Mouse (Mus musculus): Measurements from ENCODE around the gene Nostrin. TPM values are rescaled to one million over a fixed set of nuclear protein-coding genes. Genes with fewer than 3 reads are reported as not detected.

Nostrin gene
- total RNA-seq, 1 experiment, result 2.5 TPM

GRCm38 (mm10) chr2:69134186-69134585 lies 1.4 kb upstream of the Nostrin start:
- TF ChIP-seq ZNF384 (IDR thresholded peaks at IDR 0.05; ENCODE audit: low read depth, low read length) (no peak), ZC3H11A (IDR thresholded peaks at IDR 0.05; ENCODE audit: borderline replicate concordance, low read depth, low read length) (no peak), HCFC1 (IDR thresholded peaks at IDR 0.05; ENCODE audit: borderline replicate concordance, insufficient read depth, low read length) (no peak), CHD2 (IDR thresholded peaks at IDR 0.05; ENCODE audit: low read depth, low read length) (no peak), MAFK (IDR thresholded peaks at IDR 0.05; ENCODE audit: insufficient read depth, low read depth, low read length) (no peak)
- DNase-seq (ENCODE audit: low read depth, low spot score), result no peak
- in situ Hi-C loops (cut with MboI; ENCODE audit: low sequenced_read_pairs in 2 of 2, unreplicated experiment in 2 of 2), result no loop called here
- no peak overlapping the region for H3K9ac ChIP-seq (ENCODE audit: insufficient read depth, low read depth, low read length, poor library complexity, severe bottlenecking)
- H3K27ac ChIP-seq (ENCODE audit: insufficient read depth, low read depth, low read length, poor library complexity, severe bottlenecking), result no peak overlapping the region
- no peaks in the 10 kb centered on the region for H3K36me3 ChIP-seq (ENCODE audit: control insufficient read depth, insufficient read depth, low read length, poor library complexity, severe bottlenecking)
- H3K4me1 ChIP-seq (ENCODE audit: control insufficient read depth in 2 of 2, insufficient read depth in 2 of 2, low read length in 2 of 2, poor library complexity in 1 of 2), result peaks cover 3 to 8% of the 10 kb centered on the region in 2 experiments; a peak in 2 of 4 replicates
- H3K4me3 ChIP-seq (ENCODE audit: insufficient read depth in 1 of 2, low read depth in 1 of 2, low read length in 2 of 2, poor library complexity in 1 of 2, severe bottlenecking in 1 of 2), result no peak overlapping the region
- no peaks in the 10 kb centered on the region for H3K9me3 ChIP-seq (ENCODE audit: control insufficient read depth, insufficient read depth, low read depth, low read length)

DNA sequence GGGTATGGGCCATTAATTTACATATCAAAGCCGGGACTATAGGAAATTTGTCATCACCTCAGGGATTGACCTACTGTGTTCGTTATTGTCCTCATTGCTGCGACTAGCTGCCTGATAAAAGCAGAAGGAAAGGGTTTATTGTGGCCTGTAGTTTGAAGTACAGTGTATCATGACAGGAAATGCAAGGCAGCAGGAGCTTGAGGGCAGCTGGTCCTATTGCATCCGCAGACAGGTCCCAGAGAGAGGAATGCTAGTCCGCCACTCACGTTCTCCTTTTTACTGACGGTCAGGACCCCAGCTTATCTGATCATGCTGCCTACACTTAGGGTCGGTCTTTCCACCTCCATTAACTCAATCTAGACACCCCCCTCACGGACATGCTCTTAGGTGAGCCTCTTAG lies 663 bp upstream of the Nostrin start:
- in situ Hi-C loops (cut with MboI; ENCODE audit: low sequenced_read_pairs in 2 of 2, unreplicated experiment in 2 of 2), result no loop called here

DNA sequence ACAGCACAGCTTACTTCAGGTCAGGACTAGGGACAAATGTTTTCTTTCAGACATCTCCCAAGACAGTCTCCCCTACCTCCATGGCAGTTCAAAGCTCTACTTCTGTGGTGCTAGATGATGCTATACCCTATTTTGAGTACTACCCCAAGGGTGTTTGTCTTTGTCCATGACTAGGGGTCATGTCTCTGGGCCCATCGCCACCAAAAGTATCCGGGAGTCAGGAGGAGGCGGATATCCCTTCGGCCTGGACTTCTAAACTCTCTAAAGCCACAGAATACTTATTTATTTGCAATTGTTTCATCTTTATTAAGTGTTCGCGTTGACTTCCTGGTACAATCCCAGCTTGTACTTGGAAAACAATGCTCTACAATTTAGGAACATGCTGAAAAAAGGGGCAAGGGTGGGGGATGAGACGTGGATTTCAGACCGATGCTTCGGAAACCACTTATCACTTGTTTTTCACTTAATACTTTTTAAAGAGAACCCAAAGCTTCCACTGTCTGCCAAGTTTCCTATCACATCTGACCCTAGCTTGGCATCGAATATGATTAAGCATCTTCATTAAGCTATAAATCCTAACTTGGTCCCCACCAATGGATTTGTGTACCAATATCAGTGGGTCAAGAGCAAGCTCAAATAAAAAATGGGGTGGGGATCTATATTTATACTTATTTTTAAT lies 1.9 kb downstream of the Nostrin start:
- Histone ChIP-seq H3K27ac (ENCODE audit: insufficient read depth, low read depth, low read length, poor library complexity, severe bottlenecking) (no peak overlapping the region), H3K36me3 (ENCODE audit: control insufficient read depth, insufficient read depth, low read length, poor library complexity, severe bottlenecking) (no peaks in the 10 kb centered on the region), H3K9me3 (ENCODE audit: control insufficient read depth, insufficient read depth, low read depth, low read length) (no peaks in the 10 kb centered on the region), H3K9ac (ENCODE audit: insufficient read depth, low read depth, low read length, poor library complexity, severe bottlenecking) (no peak overlapping the region), H3K4me3 (ENCODE audit: insufficient read depth in 1 of 2, low read depth in 1 of 2, low read length in 2 of 2, poor library complexity in 1 of 2, severe bottlenecking in 1 of 2) (no peak overlapping the region), H3K4me1 (ENCODE audit: control insufficient read depth in 2 of 2, insufficient read depth in 2 of 2, low read length in 2 of 2, poor library complexity in 1 of 2) (0 out of 4 replicates have a peak, but pooled peaks cover 0 to 2% of the 10 kb centered on the region in 2 experiments)
- TF ChIP-seq ZC3H11A (IDR thresholded peaks at IDR 0.05; ENCODE audit: borderline replicate concordance, low read depth, low read length), result no peak
- no peak for TF ChIP-seq ZNF384 (IDR thresholded peaks at IDR 0.05; ENCODE audit: low read depth, low read length)
- no peak for DNase-seq (ENCODE audit: low read depth, low spot score)
- in situ Hi-C loops (cut with MboI; ENCODE audit: low sequenced_read_pairs in 2 of 2, unreplicated experiment in 2 of 2), result no loop called here

More for the DNA sequence above, 663 bp upstream of the Nostrin start:
- Histone ChIP-seq H3K9me3 (ENCODE audit: control insufficient read depth, insufficient read depth, low read depth, low read length) (no peaks in the 10 kb centered on the region), H3K36me3 (ENCODE audit: control insufficient read depth, insufficient read depth, low read length, poor library complexity, severe bottlenecking) (no peaks in the 10 kb centered on the region), H3K4me1 (ENCODE audit: control insufficient read depth in 2 of 2, insufficient read depth in 2 of 2, low read length in 2 of 2, poor library complexity in 1 of 2) (peaks cover 3 to 8% of the 10 kb centered on the region in 2 experiments; a peak in 2 of 4 replicates), H3K4me3 (ENCODE audit: insufficient read depth in 1 of 2, low read depth in 1 of 2, low read length in 2 of 2, poor library complexity in 1 of 2, severe bottlenecking in 1 of 2) (no peak overlapping the region), H3K27ac (ENCODE audit: insufficient read depth, low read depth, low read length, poor library complexity, severe bottlenecking) (no peak overlapping the region), H3K9ac (ENCODE audit: insufficient read depth, low read depth, low read length, poor library complexity, severe bottlenecking) (no peak overlapping the region)
- no peak for TF ChIP-seq MAFK (IDR thresholded peaks at IDR 0.05; ENCODE audit: insufficient read depth, low read depth, low read length)
- no peak for TF ChIP-seq HCFC1 (IDR thresholded peaks at IDR 0.05; ENCODE audit: borderline replicate concordance, insufficient read depth, low read length)
- TF ChIP-seq ZNF384 (IDR thresholded peaks at IDR 0.05; ENCODE audit: low read depth, low read length), result no peak
- no peak for TF ChIP-seq ZC3H11A (IDR thresholded peaks at IDR 0.05; ENCODE audit: borderline replicate concordance, low read depth, low read length)
- no peak for TF ChIP-seq CHD2 (IDR thresholded peaks at IDR 0.05; ENCODE audit: low read depth, low read length)
- DNase-seq (ENCODE audit: low read depth, low spot score), result no peak

DNA sequence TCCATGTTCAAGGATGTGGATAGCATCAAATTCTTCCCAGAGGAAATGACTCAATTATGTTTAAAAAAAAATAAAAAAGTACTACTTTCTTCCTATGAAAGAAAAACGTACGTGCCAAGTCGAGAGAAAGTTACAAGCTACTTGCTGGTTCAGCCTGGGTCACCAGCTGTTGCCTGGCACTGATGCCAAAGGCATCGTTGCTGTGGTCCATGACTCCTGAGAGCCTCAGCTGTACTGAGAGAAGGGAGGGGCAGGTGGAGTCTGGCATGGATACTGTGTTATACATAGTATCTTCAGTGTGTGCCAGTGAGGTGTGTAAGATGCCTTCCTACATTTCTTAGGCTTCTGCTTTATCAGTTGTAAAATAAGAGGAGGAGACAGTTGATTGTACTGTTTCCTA lies 3.2 kb downstream of the Nostrin start:
- no peak for TF ChIP-seq HCFC1 (IDR thresholded peaks at IDR 0.05; ENCODE audit: borderline replicate concordance, insufficient read depth, low read length)
- no peak for TF ChIP-seq MAFK (IDR thresholded peaks at IDR 0.05; ENCODE audit: insufficient read depth, low read depth, low read length)
- no peak for TF ChIP-seq ZC3H11A (IDR thresholded peaks at IDR 0.05; ENCODE audit: borderline replicate concordance, low read depth, low read length)
- no peak for TF ChIP-seq CHD2 (IDR thresholded peaks at IDR 0.05; ENCODE audit: low read depth, low read length)
- Histone ChIP-seq H3K4me3 (ENCODE audit: insufficient read depth in 1 of 2, low read depth in 1 of 2, low read length in 2 of 2, poor library complexity in 1 of 2, severe bottlenecking in 1 of 2) (no peak overlapping the region), H3K36me3 (ENCODE audit: control insufficient read depth, insufficient read depth, low read length, poor library complexity, severe bottlenecking) (no peaks in the 10 kb centered on the region), H3K4me1 (ENCODE audit: control insufficient read depth in 2 of 2, insufficient read depth in 2 of 2, low read length in 2 of 2, poor library complexity in 1 of 2) (no peaks in the 10 kb centered on the region), H3K27ac (ENCODE audit: insufficient read depth, low read depth, low read length, poor library complexity, severe bottlenecking) (no peak overlapping the region), H3K9ac (ENCODE audit: insufficient read depth, low read depth, low read length, poor library complexity, severe bottlenecking) (no peak overlapping the region), H3K9me3 (ENCODE audit: control insufficient read depth, insufficient read depth, low read depth, low read length) (no peaks in the 10 kb centered on the region)
- in situ Hi-C loops (cut with MboI; ENCODE audit: low sequenced_read_pairs in 2 of 2, unreplicated experiment in 2 of 2), result no loop called here
- no peak for DNase-seq (ENCODE audit: low read depth, low spot score)

- no peak for DNase-seq (ENCODE audit: low read depth, low spot score)
- in situ Hi-C loops (cut with MboI; ENCODE audit: low sequenced_read_pairs in 2 of 2, unreplicated experiment in 2 of 2), result no loop called here
- no peaks in the 10 kb centered on the region for H3K4me1 ChIP-seq (ENCODE audit: control insufficient read depth in 2 of 2, insufficient read depth in 2 of 2, low read length in 2 of 2, poor library complexity in 1 of 2)
- TF ChIP-seq ZNF384 (IDR thresholded peaks at IDR 0.05; ENCODE audit: low read depth, low read length) (no peak), ZC3H11A (IDR thresholded peaks at IDR 0.05; ENCODE audit: borderline replicate concordance, low read depth, low read length) (no peak), CHD2 (IDR thresholded peaks at IDR 0.05; ENCODE audit: low read depth, low read length) (no peak), HCFC1 (IDR thresholded peaks at IDR 0.05; ENCODE audit: borderline replicate concordance, insufficient read depth, low read length) (no peak), MAFK (IDR thresholded peaks at IDR 0.05; ENCODE audit: insufficient read depth, low read depth, low read length) (no peak)
- no peak overlapping the region for H3K27ac ChIP-seq (ENCODE audit: insufficient read depth, low read depth, low read length, poor library complexity, severe bottlenecking)
- no peak overlapping the region for H3K4me3 ChIP-seq (ENCODE audit: insufficient read depth in 1 of 2, low read depth in 1 of 2, low read length in 2 of 2, poor library complexity in 1 of 2, severe bottlenecking in 1 of 2)
- H3K9me3 ChIP-seq (ENCODE audit: control insufficient read depth, insufficient read depth, low read depth, low read length), result no peaks in the 10 kb centered on the region
- no peak overlapping the region for H3K9ac ChIP-seq (ENCODE audit: insufficient read depth, low read depth, low read length, poor library complexity, severe bottlenecking)
- H3K36me3 ChIP-seq (ENCODE audit: control insufficient read depth, insufficient read depth, low read length, poor library complexity, severe bottlenecking), result no peaks in the 10 kb centered on the region
Measured at GRCm38 (mm10) chr2:69140215-69140614, 4.6 kb downstream of the Nostrin start.
